Mouse (Mus musculus): ENCODE data around the gene Hmgb1.

GRCm38 (mm10) chr5:149017666-149018415, 166.4 kb downstream of the Hmgb1 start:
- no peak for TF ChIP-seq CTCF (IDR thresholded peaks at IDR 0.05; ENCODE audit: borderline replicate concordance, extremely low read depth, insufficient read depth, insufficient read length)
- no peak for TF ChIP-seq POLR2A (IDR thresholded peaks at IDR 0.05; ENCODE audit: borderline replicate concordance, extremely low read depth, insufficient read depth, insufficient read length, poor library complexity, severe bottlenecking)
